Mouse (Mus musculus): ENCODE data around the gene Sapcd1.
A peak's percentile ranks its signal among the peaks of the same experiment; 100 is the strongest.

- no peak for TF ChIP-seq CTCF (IDR thresholded peaks at IDR 0.05; ENCODE audit: extremely low read depth, insufficient read length, insufficient replicate concordance, low read depth, low read length)
- TF ChIP-seq POLR2A (IDR thresholded peaks at IDR 0.05; ENCODE audit: low read depth, low read length), result peak; percentile 72
Observed at GRCm38 (mm10) chr17:34981690-34982180, 46.1 kb downstream of the Sapcd1 start, which contains the start of gene Lsm2.
